ENCODE assay signal across 12 mouse cellular contexts in genomic region chr16:17650711-17651110, GRCm38 (mm10). TPM values are rescaled to one million over a fixed set of nuclear protein-coding genes. Genes with fewer than 3 reads are reported as not detected.
"Had no signal": no experiment of that assay in that cellular context is flagged by ENCODE, and none has a peak within 500 bp of the region (broad histone marks: within the 10 kb centered on the region; RNA-seq: fewer than 3 reads in every experiment).

No protein-coding gene starts in this region.

- H3K9me3 ChIP-seq: limb, embryonic 10.5 days; liver, embryonic 15.5 days; midbrain, embryonic 15.5 days; neural tube, embryonic 12.5 days had no signal

- H3K27me3 ChIP-seq: liver, embryonic 15.5 days; midbrain, embryonic 15.5 days; neural tube, embryonic 12.5 days had no signal

- H3K27ac ChIP-seq: limb, embryonic 10.5 days; liver, embryonic 15.5 days; midbrain, embryonic 15.5 days; neural tube, embryonic 12.5 days had no signal

- ATAC-seq: lung, postnatal 0 days; midbrain, embryonic 15.5 days had no signal

- H3K4me3 ChIP-seq: limb, embryonic 10.5 days; liver, embryonic 15.5 days; midbrain, embryonic 15.5 days; neural tube, embryonic 12.5 days had no signal

- DNase-seq: kidney, postnatal 10 days; kidney, postnatal 4 days; lung, adult 2 months; lung, postnatal 36 days; thymus, postnatal 14 days had no signal

RNA-seq across cellular contexts. Expression of gene Ccdc74a, which starts 4.4 kb away (rescaled TPM):
- total RNA-seq: monocyte, adult 5-6 weeks; neutrophil, adult 5-6 weeks had no signal
